Mouse (Mus musculus) hematopoietic stem cell, adult 5-6 weeks (primary cell): ENCODE results near the gene Tbc1d10a. TPM values are rescaled to one million over a fixed set of nuclear protein-coding genes. Genes with fewer than 3 reads are reported as not detected.
"Not testable (repeated sequence)": the region's sequence is repeated elsewhere in the genome, so short reads cannot be mapped to it uniquely, and the experiment has no call there.

ENCODE experiments used
- ATAC-seq, 2 experiments: fragments of 125-278 bp in 1 of 2; replicated peaks in 1 of 2; 2 replicates each; pipeline ENCODE4 v1.8.0; 2016 to 2017; ENCODE audit warnings: inconsistent platforms in 2 of 2, mild to moderate bottlenecking in 2 of 2, moderate number of reproducible peaks in 2 of 2, low read depth in 1 of 2, moderate TSS enrichment in 1 of 2; ENCODE audit not compliant: low FRiP score in 2 of 2, poor library complexity in 2 of 2, severe bottlenecking in 2 of 2, insufficient read depth in 1 of 2, low TSS enrichment in 1 of 2
- total RNA-seq: library from RNA; stranded (forward); fragments of 172-1452, 232-1000 nt; gene quantifications from 2 replicates; pipeline ENCODE4 v1.2.3, GENCODE M21; 2017

Tbc1d10a gene
- total RNA-seq, 1 experiment from 2014 or later, result 9.6 TPM

DNA sequence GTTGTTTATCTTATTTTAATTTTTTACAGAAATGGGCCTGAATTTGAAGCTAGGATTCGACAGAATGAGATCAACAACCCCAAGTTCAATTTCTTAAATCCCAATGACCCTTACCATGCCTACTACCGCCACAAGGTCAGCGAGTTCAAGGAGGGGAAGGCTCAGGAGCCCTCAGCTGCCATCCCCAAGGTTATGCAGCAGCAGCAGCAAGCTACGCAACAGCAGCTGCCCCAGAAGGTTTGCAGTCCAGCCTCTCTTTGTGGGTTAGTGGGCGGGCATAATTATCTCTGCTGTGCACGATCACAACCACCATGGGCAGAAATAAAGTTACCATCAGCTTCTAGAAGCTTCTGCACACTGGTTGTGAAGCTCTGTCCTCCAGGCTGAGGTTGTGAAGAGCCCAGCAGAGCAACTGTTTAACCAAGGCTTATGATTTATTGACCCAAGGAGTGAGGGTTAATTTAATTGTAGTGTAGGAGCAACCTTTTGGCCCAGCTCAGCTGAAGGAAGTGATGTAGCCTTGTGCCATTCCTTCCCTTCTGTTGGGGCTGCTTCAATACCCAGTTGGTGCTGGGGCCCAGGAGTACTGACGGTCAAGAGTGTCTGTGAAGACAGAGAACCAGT lies 20.0 kb upstream of the Tbc1d10a start:
- ATAC-seq, result no peak

DNA sequence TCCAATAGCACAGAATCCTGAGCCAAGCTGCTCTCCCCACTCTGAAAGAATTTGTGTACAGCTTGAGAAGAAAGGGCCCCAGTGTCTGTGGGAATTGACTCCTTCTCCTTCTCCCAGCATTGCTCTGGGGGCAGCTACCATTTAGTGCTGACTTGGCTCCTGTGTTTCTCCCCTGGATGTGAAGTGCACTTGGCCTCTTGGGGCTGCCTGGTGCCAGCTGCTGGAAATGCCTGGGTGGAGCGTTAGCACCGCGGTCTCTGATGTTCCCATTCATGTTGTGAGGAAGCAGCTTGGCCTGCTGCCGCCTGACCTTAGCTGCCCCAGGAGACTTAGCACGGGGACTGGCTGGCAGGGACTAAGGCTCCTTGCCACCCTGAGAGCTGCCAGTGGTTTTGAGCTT lies 12.0 kb upstream of the Tbc1d10a start:
- no peak for ATAC-seq

DNA sequence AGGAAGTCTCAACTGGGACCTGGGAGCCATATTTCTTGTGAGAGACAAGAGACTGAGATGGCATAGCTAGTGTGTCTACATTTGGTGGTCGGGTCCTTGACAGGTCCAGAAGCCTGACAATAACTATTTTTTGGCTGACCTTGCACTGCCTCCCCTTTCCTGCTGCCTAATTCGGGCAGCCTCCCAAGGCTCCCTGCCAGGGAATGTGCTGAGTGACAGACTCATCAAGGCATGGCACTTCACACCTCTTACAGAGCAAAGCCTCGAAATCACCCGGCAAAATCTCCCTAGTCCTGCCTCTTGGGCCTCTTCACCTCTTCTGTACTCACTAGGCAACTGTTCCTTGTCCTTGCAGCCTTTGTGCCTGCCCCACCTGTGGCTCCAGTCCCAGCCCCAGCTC lies 8.9 kb upstream of the Tbc1d10a start:
- no peak for ATAC-seq

DNA sequence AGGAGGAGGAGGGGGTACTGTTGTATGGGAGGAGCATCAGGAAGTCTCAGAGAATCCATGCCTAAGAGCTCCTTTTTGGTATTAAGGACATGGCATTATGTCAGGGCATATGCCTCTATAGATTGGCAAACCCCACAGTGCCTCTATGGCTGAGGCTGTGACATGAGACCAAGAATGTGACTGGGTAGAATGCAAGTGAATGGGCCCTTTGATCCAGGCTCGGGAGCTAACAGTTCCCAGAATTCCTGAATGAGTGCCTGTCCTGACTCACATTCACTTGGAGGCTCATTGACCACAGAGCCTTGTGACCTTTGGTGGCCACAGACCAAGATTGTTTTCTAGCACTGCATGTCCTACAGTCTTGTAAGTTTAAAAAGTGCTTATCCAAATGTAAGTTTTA lies 4.5 kb upstream of the Tbc1d10a start:
- no peak for ATAC-seq

DNA sequence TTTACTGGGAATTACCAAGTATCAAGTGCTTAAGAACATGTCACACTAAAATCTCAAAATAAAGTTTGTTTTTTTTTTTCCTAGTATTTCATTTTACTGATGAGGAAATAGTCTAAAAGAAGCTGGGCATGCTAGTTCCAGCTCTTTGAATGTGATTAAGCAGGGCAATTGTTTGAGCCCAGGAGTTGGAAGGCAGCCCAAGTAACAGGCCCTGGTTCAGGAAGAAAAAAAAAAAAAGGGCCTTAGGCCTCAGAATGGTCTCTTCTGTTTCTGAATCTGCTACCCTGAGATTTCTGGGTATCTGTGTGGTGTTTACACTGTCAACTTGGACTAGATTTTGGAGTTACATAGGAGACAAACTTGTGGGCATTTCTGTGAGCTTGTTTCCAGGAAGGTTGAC lies 3.1 kb upstream of the Tbc1d10a start:
- no peak for ATAC-seq

DNA sequence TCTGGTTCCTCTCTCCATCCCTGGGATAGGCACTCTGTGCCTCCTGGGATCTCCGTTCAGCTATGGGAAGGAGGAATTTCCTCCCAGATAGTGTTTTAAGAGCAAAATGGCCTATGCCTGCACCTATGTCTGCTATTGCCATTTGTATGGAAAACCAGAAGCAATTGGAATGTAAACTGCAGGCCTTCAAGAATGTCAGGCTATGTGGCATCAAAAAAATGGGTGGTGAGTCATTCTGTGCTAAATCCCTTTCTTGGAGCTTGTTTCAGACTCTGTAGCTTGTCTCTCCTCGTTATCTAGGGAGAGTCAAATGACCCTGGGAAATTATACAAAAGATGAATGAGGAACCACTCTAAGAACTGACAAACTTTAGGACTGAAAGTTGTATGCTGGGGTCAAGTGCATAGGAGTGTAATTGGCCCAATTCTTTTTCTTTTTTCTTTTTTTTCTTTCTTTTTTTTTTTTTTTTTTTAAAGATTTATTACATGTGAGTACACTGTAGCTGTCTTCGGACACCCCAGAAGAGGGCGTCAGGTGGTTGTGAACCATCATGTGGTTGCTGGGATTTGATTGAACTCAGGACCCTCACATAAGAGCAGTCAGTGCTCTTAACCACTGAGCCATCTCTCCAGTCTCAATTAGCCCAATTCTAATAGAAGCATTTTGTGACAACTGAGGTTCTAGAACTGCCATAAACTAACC lies 2.2 kb upstream of the Tbc1d10a start:
- no peak for ATAC-seq

DNA sequence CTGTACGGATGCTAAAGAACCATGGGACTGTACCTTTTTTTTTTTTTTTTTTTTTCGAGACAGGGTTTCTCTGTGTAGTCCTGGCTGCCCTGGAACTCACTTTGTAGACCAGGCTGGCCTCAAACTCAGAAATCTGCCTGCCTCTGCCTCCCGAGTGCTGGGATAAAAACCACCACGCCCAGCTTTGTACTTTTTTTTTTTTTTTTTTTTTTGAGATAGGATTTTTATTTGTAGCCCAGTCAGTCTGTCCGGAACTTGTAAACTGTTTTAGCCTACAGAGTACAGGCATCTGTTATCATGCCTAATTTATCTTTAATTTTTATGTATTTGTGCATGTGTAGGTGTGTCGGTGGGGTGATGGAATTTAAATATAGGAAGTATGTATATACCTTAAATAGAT lies 1.1 kb upstream of the Tbc1d10a start:
- not testable (repeated sequence) for ATAC-seq

DNA sequence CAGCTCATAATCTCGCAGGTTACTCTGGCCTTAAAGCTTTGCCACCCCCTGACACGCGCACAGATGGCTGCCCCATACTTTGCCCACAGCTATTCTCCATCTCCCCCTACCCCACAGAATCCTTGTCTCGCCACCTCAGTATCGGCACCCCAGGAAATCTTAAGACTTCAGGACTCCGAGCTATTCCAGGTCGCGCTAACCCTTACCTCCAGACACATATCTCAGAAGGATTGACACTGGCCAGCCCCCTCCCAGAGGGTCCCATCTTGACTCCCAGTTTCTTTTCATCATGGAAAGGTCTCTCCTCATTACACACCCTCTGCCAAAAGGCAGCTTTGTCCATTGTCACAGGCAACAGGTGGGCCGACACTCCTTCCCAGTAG lies 720 bp downstream of the Tbc1d10a start:
- ATAC-seq, result no peak

DNA sequence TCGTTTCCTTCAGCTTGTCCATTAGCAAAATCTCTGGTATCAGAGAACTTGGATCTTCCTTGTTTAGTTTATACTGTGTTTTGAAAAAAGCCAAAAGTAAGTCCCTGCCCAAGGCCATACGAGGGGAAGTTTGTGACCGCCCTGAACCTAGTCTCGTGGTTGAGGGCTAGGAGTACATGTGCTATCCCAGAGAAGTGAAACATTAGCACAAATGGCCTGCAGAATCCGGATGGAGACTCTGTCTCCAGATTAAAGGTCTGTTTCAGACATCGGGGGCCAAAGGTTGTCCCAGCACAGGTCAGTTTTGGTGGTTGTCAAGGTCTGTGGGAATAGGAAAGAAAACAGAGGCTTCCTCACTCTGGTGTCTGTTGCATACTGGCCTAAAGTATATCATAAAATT lies 2.6 kb downstream of the Tbc1d10a start:
- no peak for ATAC-seq

DNA sequence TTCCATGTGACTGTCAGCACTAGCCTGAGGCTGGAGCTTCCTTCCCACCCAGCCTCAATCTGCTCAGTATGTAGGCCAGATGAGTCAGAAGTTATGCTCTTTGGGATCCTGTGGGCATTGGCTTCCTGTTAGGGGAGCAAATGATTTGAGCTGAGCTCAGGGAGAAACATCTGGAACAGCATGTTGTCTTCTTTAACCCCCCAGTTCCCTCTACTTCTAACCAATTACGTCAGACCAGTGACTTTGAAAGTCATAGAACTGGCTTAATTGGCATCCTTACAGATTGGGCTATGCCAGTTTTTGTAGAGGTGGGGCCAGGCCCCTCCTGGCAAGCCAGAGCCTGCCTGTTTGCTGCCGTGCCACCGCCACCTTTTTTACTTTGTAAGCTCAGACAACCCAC lies 4.1 kb downstream of the Tbc1d10a start:
- no peak for ATAC-seq

DNA sequence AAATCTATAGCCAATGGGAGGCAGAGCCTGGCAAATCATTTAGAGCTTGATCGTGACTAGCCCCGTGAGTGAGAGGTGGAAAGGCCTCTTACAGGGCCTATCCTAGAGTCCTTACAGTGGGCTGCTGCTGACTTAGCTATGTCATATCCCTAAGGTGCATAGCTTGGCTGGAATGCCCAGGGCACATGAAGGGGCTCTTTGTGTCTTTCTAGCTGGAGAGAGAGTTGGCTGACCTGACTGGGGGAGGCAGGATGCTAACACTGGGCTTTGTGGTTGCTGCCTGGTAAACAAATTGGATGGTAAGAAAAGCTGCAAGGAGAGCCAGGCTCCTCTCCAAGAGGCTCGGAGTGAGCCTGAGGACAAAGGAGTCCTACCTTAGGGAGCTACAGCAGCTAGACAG lies 6.2 kb downstream of the Tbc1d10a start:
- ATAC-seq, result no peak

DNA sequence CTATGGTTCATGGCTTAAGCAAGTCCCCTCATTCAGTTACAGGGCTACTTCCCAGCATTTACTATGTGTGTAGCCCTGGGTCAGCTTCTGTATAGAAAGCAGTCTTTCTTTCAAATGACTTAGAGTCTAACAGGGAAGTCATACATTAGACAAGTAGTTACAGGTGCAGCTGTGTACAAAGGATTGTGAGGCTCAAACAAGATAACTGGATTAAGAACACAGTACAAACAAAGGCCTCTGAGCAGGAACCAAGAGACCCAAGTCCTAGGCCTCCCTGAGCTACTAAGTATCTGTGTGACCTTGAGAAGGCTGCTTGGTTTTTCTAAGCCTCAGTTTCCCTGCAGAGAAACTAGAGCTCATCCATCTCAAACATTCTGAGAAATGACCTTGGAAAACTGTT lies 6.8 kb downstream of the Tbc1d10a start:
- ATAC-seq, result no peak

DNA sequence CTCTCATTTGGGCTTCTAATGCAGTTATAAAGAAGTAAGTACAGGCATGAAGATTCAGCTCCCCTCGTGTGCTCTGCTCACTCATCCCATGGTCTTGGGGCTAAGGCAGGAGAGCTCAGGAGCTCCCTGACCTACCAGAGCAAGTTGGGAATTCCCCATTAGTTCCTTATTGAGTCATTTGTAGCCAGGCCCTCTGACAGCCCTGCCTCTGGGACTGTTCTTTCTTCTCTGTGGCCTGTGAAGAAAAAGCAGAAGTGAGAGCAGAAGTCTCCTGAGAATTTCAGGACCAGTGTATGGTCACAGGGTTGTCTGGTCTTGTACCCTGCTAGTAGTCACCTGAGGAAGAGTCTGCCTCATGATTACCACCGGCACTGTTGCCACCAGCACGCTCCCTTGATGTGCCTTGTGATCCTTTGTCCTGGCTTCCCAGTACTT lies 9.0 kb downstream of the Tbc1d10a start:
- ATAC-seq, result peak; percentile 72 to 85

DNA sequence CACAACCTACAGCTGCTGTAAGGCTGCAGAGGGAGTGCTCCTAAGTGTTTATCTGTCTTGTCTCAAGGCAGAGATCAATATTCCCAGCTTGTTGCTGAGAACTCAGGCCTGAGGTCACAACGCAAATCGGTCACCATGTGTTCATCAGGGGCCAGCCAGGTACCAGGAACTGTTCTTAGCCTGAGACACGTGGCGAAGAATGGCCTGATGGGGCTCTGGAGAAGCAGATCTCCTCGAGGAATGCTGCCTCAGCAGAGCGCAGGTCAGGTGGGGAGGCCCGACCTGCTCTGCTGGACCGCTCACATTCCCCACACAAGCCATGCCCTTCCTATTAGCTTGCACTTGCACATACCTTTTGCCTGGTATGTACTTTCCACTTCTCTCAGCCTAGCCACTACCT lies 10.0 kb downstream of the Tbc1d10a start:
- ATAC-seq, result no peak

DNA sequence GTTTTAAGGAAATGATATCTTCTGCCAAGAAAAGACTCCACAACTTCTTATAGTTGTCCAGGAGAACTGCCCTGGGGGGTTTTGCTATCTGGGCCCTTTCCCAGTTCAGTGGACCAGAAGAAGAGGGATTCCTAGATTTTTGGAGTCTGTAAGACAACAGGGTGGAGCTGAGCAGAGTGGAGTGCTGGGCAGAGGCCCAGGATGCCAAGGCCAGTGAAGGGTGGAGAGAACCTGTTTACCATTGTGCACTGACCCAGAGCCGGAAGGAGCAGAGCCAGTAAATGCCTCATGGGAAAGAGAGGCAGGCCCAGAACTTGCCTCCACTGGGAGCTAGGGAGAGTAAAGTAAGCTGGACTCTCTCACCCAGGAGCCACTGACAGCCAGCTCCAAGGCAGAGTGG lies 11.1 kb downstream of the Tbc1d10a start:
- ATAC-seq, result no peak

DNA sequence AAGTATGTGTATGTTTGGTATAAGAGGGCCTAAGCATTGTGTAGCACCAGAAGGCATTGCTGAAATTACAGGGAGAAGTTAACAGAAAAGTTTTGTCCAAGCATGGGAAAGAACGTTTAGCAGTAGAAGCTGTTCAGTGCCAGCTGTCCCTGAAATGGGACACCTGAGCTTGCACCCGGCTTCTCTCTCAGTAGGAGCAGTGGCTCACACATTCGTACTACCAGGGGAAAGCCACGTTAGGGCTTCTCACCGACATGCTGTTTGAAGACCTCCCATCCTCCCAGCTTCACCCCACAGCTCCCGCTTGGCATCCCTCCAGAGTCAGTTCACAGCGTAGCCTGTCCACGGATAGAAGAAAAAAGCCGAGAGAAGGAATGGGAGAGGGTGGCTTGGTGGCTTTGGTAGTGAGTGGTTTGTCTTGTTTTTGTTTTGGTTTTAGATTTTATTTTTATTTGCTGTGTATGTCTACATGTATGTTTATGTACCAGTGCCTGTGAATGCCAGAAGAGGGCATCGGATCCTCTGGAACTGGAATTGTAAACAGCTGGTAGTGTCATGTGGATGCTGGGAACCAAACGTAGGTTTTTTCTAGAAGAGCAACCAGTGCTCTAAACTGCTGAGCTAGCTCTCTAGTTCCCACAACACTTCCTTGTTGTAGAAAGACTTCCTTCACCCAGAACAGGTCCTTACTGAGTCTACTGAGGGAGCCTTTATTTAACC lies 15.6 kb downstream of the Tbc1d10a start:
- ATAC-seq, result no peak

DNA sequence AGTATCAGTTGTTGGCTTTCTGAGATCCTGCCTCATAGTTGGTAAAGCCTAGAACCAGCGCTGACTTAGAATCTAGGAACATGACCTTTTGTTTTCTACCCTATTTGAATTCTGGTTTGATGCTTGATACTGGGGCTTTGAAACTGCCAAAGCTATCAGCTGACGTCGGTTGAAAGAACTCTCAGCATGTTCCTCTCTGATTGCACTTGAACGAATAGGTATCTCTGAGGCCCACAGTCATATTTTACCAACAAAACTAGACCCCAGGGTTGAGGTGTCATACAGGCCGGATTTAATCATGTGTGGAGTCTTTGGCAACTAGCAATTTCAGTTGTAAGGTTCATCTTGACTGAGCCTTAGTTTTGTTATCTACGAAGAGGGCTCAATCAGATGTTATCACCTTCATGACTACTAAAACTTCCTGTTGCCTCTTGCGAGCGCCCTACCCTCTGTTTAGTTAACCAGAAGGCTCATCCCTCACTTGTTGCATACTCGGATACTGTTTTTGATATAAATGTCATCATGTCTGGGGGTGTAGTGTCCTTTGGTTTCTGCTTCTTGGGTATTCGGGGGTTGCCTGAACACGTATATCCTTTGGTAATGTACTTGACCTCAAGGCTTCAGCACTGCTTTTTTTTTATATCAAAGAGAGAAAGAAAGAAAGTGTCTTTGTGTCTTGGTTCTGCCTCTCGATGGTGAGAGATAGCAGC lies 16.6 kb downstream of the Tbc1d10a start:
- ATAC-seq, result no peak

DNA sequence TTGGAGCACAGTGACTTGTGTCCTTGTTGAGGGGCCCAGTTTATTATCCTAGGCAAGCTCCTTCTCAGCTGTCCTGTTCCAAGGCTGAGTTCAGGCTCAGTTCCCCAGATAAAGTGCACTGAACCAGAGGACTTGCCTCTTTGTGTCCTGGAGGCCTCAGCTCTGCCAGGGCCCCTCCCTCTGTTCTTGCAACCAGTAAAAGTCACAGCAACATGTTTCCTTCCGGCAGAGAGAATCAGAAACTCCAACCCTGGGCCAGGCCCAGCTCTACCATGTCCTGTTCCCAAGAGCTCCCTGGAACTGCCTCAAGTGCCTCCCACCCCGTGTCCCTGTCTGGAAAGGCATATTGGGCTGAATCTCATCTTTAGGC lies 17.1 kb downstream of the Tbc1d10a start:
- peak in 1 of 2 experiments; percentile 55; a peak in 1 of 4 replicates for ATAC-seq
